Mouse (Mus musculus) liver, adult 2 months (tissue): ENCODE measurements at regions not wholly inside any gene's neighbourhood (a gene's known extent, or its start where the extent isn't known, plus 50 kb on each side); places are given as distances from the start of the nearest gene placed in this dataset.

Experiments used
- CTCF ChIP-seq: fragments of 200-500 bp; IDR thresholded peaks from 2 replicates; pipeline ENCODE4 v1.5.1; 2011; ENCODE audit warnings: low read depth, low read length, control low read depth
- POLR2A ChIP-seq: fragments of 200-500 bp; IDR thresholded peaks from 2 replicates; pipeline ENCODE4 v1.6.1; 2011; ENCODE audit warnings: low read length, control low read depth; ENCODE audit not compliant: insufficient read depth; ENCODE audit errors: extremely low read depth

DNA sequence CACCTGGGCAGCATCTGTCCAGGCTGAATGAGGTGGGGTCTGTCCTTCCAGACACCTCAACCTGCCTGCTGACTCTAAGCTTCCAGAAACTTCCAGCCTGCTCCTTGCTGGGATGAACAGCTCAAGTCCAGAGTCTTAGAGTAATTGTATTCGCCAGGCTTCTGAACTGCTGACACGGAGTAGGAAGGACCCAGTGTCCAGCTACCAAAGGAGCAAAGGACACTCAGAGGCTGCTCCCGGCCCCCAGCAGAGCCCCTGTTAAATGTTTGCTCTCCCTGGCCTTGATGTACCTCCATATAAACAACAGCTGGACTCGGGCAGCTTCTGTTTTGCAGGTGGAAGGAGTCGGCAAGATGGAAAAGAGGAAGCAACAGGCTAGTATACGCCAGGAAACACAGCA, 137.5 kb downstream of the Katnal1 start:
- no peak for TF ChIP-seq CTCF
- no peak for TF ChIP-seq POLR2A
